Mouse (Mus musculus) limb, embryonic 14.5 days (tissue): ENCODE results near the gene Gpr155. TPM values are rescaled to one million over a fixed set of nuclear protein-coding genes. Genes with fewer than 3 reads are reported as not detected.

ENCODE experiments used
- ATAC-seq: fragments of 200-750 bp; cut with Nextera tagmentation; 2 replicates; pipeline ENCODE4 v1.8.0; 2017; ENCODE audit warnings: low read depth, moderate number of reproducible peaks, moderate TSS enrichment; ENCODE audit not compliant: low FRiP score
- DNase-seq: peaks from one replicate; pipeline ENCODE4 v3.0.0-alpha.2; 2015; ENCODE audit warnings: low spot score
- H3K27ac ChIP-seq: fragments of 300-500 bp; sonication (generic); replicated peaks from 2 replicates; pipeline ENCODE4 v1.5.1; 2014; ENCODE audit warnings: low read depth, mild to moderate bottlenecking, low read length, moderate library complexity, mixed read lengths
- H3K27me3 ChIP-seq: fragments of 300-500 bp; sonication (generic); 2 replicates; pipeline ENCODE4 v1.6.1; 2014; ENCODE audit warnings: low read length, mixed read lengths; ENCODE audit not compliant: control insufficient read depth, insufficient read depth
- H3K36me3 ChIP-seq: fragments of 300-500 bp; sonication (generic); 2 replicates; pipeline ENCODE4 v1.6.1; 2014; ENCODE audit warnings: mild to moderate bottlenecking, low read length, moderate library complexity, mixed read lengths; ENCODE audit not compliant: control insufficient read depth, insufficient read depth
- H3K4me1 ChIP-seq: fragments of 300-500 bp; sonication (generic); 2 replicates; pipeline ENCODE4 v1.6.1; 2014; ENCODE audit warnings: antibody characterized with exemption, low read length, mixed read lengths; ENCODE audit not compliant: control insufficient read depth, insufficient read depth
- H3K4me2 ChIP-seq: fragments of 300-500 bp; sonication (generic); replicated peaks from 2 replicates; pipeline ENCODE4 v1.6.1; 2014; ENCODE audit warnings: low read depth, mild to moderate bottlenecking, low read length, moderate library complexity; ENCODE audit not compliant: severe bottlenecking
- H3K4me3 ChIP-seq: fragments of 300-500 bp; sonication (generic); replicated peaks from 2 replicates; pipeline ENCODE4 v1.5.1; 2014; ENCODE audit warnings: low read length
- H3K9ac ChIP-seq: fragments of 300-500 bp; sonication (generic); 2 replicates; pipeline ENCODE4 v1.6.1; 2014; ENCODE audit warnings: mild to moderate bottlenecking, low read depth, low read length, moderate library complexity; ENCODE audit not compliant: severe bottlenecking
- H3K9me3 ChIP-seq: fragments of 300-500 bp; sonication (generic); 2 replicates; pipeline ENCODE4 v1.6.1; 2016; ENCODE audit warnings: low read length; ENCODE audit not compliant: control insufficient read depth
- POLR2A ChIP-seq: fragments of 200-500 bp; IDR thresholded peaks from 2 replicates; pipeline ENCODE4 v1.8.0; 2012; ENCODE audit warnings: inconsistent platforms, mild to moderate bottlenecking, moderate library complexity, borderline replicate concordance; ENCODE audit not compliant: insufficient read depth, insufficient read length; ENCODE audit errors: extremely low read depth
- WGBS: fragments of 180-500 bp; shearing (Covaris S2); extraction: QIAGEN DNeasy Blood & Tissue Kit; methylation state at CpG from one replicate; pipeline ENCODE4 v1.1.7; 2014; 5-methylcytosine and 5-hydroxymethylcytosine counted together
- polyA plus RNA-seq, 2 experiments: library from polyadenylated mRNA; depleted of rRNA in 1 of 2; stranded (reverse) in 1 of 2; unstranded in 1 of 2; fragments of >200 nt; fragmentation: Nextera tagmentation in 1 of 2; extraction: Ambion mirVana in 1 of 2; gene quantifications; 2 replicates each; pipeline versions ENCODE4 v1.2.1 to v1.2.3; 2012 to 2014

Gpr155 gene
- polyA plus RNA-seq, 2 experiments = 3.9 to 6.2 TPM

GRCm38 (mm10) chr2:73351496-73351895, 34.9 kb downstream of the Gpr155 start:
- H3K4me3 ChIP-seq = no peak overlapping the region
- peak; percentile 37; the same call in 1 of the 2 replicates for ATAC-seq
- H3K36me3 ChIP-seq = no peaks in the 10 kb centered on the region
- WGBS = 55% methylated on average over 5 of the region's 5 CpGs
- H3K9ac ChIP-seq = no peak overlapping the region
- H3K9me3 ChIP-seq = no peaks in the 10 kb centered on the region
- DNase-seq = peak; percentile 29
- H3K4me2 ChIP-seq = no peak overlapping the region
- no peak for TF ChIP-seq POLR2A
- H3K4me1 ChIP-seq = peaks cover 6% of the 10 kb centered on the region
- H3K27me3 ChIP-seq = no peaks in the 10 kb centered on the region
- 0 out of 2 replicates have a peak overlapping the region, but pooled peaks have one; percentile 33 for H3K27ac ChIP-seq

- DNase-seq (no peak), ATAC-seq (no peak)
- no peak overlapping the region for H3K9ac ChIP-seq
- no peaks in the 10 kb centered on the region for H3K36me3 ChIP-seq
- H3K4me2 ChIP-seq = no peak overlapping the region
- no peaks in the 10 kb centered on the region for H3K27me3 ChIP-seq
- 80% methylated on average over 6 of the region's 6 CpGs for WGBS
- H3K9me3 ChIP-seq = no peaks in the 10 kb centered on the region
- no peak overlapping the region for H3K4me3 ChIP-seq
- TF ChIP-seq POLR2A = no peak
- no peak overlapping the region for H3K27ac ChIP-seq
- peaks cover 4% of the 10 kb centered on the region for H3K4me1 ChIP-seq
These were observed 38.2 kb downstream of the Gpr155 start for GRCm38 (mm10) chr2:73348221-73348620.

- DNase-seq = no peak
- Histone ChIP-seq H3K4me3 (no peak overlapping the region), H3K4me1 (peaks cover 4% of the 10 kb centered on the region), H3K27me3 (no peaks in the 10 kb centered on the region), H3K9ac (no peak overlapping the region), H3K4me2 (no peak overlapping the region), H3K36me3 (no peaks in the 10 kb centered on the region), H3K9me3 (no peaks in the 10 kb centered on the region), H3K27ac (no peak overlapping the region)
- ATAC-seq = no peak
- no peak for TF ChIP-seq POLR2A
- 40% methylated on average over 9 of the region's 9 CpGs for WGBS
These were observed 38.6 kb downstream of the Gpr155 start for GRCm38 (mm10) chr2:73347766-73348165.

- Histone ChIP-seq H3K27ac (no peak overlapping the region), H3K4me1 (peaks cover 4% of the 10 kb centered on the region), H3K9me3 (no peaks in the 10 kb centered on the region), H3K4me2 (no peak overlapping the region), H3K27me3 (no peaks in the 10 kb centered on the region), H3K36me3 (no peaks in the 10 kb centered on the region), H3K4me3 (no peak overlapping the region), H3K9ac (no peak overlapping the region)
- no peak for TF ChIP-seq POLR2A
- ATAC-seq = no peak
- no peak for DNase-seq
- 40% methylated on average over 6 of the region's 6 CpGs for WGBS
These were observed 39.2 kb downstream of the Gpr155 start for GRCm38 (mm10) chr2:73347136-73347535.

GRCm38 (mm10) chr2:73346345-73347086, 39.9 kb downstream of the Gpr155 start:
- no peak overlapping the region for H3K4me2 ChIP-seq
- 0 out of 2 replicates have a peak overlapping the region, but pooled peaks have one; percentile 13 for H3K27ac ChIP-seq

More at GRCm38 (mm10) chr2:73346345-73347086, 39.9 kb downstream of the Gpr155 start:
- peaks cover 4% of the 10 kb centered on the region for H3K4me1 ChIP-seq
- WGBS = 59% methylated on average over 13 of the region's 13 CpGs
- no peaks in the 10 kb centered on the region for H3K36me3 ChIP-seq
- no peaks in the 10 kb centered on the region for H3K9me3 ChIP-seq
- no peaks in the 10 kb centered on the region for H3K27me3 ChIP-seq
- H3K4me3 ChIP-seq = no peak overlapping the region
- ATAC-seq (no peak), DNase-seq (no peak)
- no peak overlapping the region for H3K9ac ChIP-seq
- no peak for TF ChIP-seq POLR2A
